Mouse (Mus musculus): ENCODE data around the gene Hc. TPM values are rescaled to one million over a fixed set of nuclear protein-coding genes. Genes with fewer than 3 reads are reported as not detected.

The Hc gene
- total RNA-seq, 2 experiments from 2014 or later = not detected

DNA sequence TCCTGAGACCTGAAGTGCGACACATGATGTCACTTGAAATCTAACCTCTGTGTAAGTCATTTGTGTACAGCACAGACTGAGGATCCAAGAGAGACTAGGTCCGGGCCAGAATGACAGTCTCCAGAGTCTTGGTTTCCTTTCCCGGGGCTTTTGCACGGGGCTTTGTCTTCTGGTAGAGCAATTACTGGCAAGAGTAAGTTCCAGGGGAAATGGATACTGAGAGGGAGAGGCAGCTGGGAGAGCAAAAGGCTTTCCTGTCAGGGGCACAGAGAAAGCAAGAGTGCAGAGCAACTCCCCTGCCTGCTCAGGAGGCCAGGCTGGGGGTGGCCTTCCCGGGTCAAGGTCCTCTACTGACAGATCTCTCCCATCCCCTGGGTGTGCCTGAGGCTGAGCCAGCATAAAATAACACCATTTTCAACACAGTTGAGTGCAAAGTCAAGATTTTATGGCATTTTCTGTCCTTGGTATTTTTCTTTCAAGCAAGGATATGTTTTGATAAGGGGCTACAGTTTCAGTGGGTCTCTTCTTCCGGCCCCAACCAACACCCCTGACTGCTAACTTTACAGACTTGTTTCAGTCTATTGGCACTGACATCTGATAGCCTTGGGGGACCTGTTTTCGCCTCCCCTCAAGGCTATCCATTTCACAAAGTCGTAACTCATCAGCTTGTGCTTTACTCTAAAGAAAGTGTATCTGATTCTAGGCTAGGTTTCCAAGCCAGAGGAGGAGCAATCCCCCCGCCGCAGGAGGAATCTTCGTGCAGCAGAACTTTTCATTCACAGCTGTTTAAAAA lies 78.1 kb downstream of the Hc start:
- ATAC-seq (replicated peaks; ENCODE audit: low FRiP score, low TSS enrichment, poor library complexity, severe bottlenecking) = no peak

DNA sequence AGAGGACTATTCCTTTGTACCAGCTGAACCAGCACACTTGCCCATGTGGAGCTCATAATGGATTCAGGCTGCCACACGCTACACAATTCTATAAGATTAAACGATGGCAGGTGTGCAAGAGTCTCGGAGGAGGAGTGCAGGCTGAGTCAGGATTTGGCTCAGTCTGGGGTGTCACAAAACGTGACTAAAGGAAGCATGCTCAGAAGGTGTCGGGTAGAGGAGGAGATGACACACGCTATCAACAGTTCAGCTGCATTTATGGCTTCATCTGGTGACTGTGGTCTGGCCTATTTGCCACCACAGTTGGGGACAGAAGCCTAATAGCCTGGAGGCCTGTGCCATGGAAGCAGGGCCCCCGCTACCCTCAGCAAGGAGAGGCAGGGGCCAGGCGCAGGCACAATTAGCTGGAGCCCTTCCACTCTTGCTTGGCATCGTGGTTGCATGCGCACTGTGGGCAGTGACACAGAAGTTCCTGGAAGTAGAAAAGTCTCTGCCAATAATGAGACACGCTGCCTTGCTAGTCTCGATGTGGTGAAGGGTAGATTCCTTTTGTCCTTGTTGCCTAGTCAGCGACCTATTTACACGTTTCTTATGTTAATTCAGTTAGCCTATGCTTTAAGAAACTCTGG lies 79.0 kb downstream of the Hc start:
- ATAC-seq (replicated peaks; ENCODE audit: low FRiP score, low TSS enrichment, poor library complexity, severe bottlenecking) = no peak

DNA sequence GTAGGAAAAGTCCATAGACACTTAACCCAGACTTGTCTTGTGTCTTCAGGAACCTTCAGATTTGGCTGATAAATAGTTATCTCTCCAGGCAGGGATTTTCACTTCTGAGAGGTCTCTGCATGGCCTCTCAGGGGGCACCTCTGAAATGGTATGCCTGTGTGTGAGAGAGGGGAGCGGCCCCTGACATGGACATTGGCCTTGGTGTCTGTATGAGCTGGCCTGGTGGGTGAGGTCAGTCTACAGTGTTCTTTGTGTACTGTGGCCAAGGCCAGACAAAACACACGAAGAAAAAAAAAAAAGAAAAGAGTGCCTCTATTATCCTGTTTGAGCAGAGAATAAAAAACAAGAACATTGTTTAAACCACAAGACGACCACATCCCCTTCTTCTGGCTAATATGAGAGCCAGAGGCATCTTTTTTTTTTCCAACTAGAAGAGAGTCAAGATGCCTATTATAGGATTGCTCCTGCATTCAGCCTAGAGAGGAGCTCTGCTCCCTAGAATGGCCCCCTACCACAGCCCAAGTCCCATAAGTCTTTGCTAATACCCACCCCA lies 81.7 kb downstream of the Hc start:
- ATAC-seq (replicated peaks; ENCODE audit: low FRiP score, low TSS enrichment, poor library complexity, severe bottlenecking) = no peak

DNA sequence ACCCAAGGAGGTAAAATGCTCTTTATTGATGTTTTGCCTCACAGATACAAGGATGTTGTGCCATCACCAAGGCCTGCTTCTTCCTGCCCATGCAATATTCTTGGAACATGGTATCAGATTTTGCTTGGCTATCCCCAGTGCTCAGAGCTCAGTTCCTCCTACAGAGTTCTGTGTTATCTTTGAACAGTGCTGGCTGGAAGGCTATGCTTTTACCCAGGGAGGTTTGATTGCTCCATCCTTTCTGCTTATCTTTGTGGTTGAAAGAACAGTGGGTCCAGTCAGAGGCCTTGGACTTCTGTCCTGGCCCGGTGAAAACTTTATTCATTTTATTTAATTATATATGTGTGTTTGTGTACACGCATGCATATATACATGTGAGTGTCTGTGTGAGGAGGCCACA lies 83.0 kb downstream of the Hc start:
- ATAC-seq (replicated peaks; ENCODE audit: low FRiP score, low TSS enrichment, poor library complexity, severe bottlenecking) = no peak

DNA sequence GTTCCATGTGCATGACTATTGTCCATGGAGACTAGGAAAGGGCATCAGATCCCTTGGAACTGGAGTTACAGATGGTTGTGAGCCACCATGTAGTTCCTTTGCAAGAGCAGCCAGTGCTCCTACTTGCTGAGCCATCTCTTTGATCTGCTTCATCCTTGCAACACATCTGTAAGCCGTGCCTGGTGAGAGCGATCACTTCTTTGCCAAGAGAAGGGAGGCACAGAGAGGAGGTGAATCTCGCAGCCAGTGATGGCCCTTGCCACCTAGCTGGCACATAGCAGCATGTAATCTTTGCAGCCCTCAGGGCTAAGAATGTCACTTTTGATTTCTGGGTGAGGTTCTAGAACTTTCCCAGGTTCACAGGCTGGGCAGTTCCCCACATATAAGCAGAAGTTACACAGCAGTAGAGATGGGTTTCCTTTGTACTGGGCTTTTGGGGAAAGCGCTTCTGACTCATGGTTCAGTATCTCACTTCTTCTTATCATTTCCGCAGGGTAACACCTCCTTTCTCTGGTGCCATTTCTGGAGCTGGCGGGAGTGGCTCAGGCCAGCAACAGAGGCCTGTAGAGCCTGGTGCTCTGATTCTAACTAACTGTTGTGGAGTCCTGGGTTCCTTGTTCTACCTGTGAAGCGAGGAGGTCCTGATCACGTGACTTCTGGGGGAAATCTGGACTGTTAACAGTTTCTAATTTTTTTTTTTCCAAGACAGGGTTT lies 84.1 kb downstream of the Hc start:
- ATAC-seq (replicated peaks; ENCODE audit: low FRiP score, low TSS enrichment, poor library complexity, severe bottlenecking) = 0 out of 2 replicates have a peak, but pooled peaks have one; percentile 57

DNA sequence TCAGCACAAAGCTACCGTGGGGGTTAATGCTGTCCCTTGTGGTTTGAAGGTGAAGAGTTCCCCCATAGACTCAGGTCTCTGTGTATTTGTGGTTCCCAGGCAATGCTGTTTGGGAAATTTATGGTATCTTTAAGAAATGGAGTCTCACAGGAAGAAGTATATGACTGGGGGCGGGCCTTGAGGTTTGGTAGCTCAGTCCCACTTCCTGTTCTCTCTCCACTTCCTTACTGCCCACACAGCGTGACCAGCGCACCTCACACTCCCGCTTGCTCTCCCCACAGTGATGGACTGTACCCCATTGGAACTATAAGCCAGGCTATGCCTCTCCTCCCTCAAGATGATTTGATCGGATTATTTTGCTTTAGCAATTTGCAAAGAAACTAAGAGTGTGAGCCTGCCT lies 84.8 kb downstream of the Hc start:
- ATAC-seq (replicated peaks; ENCODE audit: low FRiP score, low TSS enrichment, poor library complexity, severe bottlenecking) = no peak

DNA sequence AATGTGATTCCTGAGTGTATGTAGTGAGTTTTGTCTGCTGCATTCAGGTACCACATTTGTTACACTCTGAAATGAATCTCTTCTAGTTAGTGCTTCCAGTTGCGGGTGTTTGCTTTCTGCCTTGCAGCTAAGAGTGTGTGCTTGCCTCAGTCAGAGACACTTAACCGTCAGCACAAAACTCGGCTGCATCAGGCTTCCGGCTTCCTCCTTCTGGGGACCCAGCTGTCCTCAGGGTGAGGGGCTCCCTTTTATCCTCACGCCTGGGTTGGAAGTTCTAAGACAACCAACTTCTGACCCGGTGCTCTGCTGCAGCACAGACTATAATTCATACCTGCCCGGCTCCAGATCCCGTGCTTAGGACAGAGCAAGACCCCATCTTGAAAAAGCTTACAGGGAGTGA lies 88.2 kb downstream of the Hc start:
- ATAC-seq (replicated peaks; ENCODE audit: low FRiP score, low TSS enrichment, poor library complexity, severe bottlenecking) = no peak

DNA sequence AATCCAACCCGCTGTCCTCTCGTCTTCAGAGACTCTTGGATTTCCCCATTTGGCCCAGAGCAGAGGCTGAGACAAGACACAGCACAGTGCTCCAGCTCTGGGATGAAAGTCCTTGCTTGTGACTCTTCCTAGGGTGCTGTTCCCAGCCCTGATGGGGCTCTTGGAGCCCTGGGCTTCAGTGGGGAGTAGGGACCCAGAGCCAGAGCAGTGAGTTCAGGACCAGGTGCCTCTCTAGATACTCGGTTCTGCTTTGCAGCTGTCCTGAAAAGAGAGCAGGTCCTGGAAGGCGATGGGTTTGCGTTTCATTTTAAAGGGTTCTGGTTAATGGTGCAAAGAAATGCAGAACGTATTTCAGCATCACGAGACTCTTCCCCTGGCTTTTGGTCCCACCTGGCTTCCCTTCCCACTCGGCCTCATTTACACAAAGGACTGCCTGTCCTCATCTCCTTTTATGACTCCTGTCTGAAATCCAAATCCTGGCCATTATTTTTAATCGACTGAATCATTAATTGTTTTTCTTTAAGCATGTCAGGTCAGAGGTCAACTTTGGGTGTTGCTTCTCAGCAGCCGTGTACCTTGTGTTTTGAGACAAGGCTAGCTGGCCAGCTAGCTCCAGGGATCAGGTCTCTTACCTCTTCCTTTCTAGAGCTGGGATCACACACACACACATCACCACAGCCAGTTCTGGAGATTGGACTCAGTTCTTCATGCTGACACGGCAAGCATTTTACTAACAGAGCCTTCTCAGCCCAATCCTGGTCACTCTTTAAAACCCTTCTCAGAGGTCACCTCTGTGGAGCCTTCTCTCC lies 90.0 kb downstream of the Hc start:
- no peak for ATAC-seq (replicated peaks; ENCODE audit: low FRiP score, low TSS enrichment, poor library complexity, severe bottlenecking)

DNA sequence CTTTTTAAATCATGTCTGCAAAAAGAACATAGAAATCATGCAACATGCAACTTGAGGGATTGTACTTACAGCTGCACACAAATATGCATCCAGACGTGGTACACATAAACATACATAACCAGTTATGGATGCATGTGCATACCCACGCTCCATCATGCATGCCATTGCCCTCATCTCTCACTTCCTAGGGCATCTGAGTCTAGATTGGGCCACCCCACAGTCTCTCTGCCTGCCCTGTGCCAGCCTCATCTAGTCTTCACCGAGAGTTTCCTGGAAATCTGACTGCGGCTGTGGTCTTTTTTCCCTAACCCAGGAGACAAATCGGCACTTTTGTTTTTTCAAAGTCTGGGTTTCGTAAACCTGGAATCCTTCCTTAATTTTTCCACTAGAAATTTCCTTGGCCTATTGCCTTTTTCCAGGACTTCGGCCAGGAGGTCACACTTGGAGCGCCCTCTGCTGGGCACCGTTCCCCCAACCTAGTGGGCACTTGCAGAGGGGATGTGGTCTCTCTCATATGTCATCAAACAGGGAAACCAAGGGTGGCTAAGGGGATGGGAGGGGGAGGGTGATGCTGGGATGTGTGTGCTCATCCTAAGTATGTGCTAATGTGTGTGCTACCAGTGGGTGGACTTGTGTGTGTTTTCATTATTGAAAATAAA lies 91.0 kb downstream of the Hc start:
- no peak for ATAC-seq (replicated peaks; ENCODE audit: low FRiP score, low TSS enrichment, poor library complexity, severe bottlenecking)

DNA sequence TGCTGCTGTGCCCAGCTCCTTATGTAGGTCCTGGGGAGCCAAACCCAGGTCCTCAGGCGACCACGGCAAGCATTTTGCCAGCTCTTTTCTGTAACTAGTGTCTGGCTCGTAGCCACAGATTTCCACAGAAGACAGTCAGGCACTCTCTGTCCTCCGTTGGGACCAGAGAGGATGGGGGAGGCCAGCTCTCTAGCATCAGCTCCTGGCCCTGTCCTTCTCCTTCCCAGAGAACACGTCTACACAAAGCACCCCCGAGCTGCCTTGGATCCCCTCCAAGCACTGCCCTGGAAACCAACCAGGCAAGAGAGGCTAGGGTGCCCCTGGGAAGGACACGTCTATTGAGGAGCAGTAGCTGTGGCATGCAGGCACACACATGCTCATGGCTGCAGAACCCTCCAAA lies 92.1 kb downstream of the Hc start:
- no peak for ATAC-seq (replicated peaks; ENCODE audit: low FRiP score, low TSS enrichment, poor library complexity, severe bottlenecking)

DNA sequence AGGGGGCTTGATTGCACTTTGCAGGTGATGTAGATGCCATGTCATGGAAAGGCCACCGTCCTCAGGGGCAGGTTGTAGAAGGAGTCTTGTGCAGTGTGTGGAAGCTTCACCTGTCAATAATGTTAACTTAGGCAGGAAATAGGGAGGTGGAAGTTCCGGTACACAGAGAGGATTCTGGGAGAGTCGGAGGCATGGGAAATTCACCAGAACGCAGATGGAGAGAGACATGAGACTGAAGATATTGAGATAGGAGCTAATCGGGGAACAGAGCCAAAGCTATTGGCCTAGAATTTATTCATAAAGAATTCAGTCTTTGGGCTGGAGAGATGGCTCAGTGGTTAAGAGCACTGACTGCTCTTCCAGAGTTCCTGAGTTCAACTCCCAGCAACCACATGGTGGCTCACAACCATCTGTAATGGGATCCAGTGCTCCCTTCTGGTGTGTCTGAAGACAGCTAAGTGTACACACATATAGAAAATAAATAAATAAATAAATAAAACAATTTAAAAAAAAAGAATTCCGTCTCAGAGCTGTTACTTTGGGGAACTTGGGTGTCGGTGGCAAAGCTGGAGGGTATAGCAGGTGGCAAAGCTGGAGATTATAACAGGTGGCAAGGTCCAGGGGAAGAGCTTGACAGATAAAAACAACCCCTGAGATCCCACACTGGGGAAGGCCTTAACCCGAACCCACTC lies 94.8 kb downstream of the Hc start:
- ATAC-seq (replicated peaks; ENCODE audit: low FRiP score, low TSS enrichment, poor library complexity, severe bottlenecking) = no peak

DNA sequence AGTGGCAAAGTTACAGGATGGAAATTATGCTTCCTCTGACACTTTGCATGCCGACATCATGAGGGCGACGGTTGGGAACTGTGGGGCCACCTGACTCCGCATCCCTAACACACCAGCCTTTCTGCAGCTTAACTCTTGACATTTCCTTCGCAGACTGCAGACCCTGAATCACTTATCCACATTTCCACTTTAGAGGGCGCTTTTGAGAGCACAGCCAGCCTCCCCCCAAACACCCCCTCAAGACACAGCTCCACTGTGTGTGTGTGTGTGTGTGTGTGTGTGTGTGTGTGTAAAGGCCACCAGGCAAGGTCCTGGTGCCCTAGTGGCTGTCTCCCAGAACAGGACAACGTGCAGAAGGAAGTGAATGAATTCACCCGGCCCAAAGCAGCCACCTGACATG lies 95.4 kb downstream of the Hc start:
- no peak for ATAC-seq (replicated peaks; ENCODE audit: low FRiP score, low TSS enrichment, poor library complexity, severe bottlenecking)

DNA sequence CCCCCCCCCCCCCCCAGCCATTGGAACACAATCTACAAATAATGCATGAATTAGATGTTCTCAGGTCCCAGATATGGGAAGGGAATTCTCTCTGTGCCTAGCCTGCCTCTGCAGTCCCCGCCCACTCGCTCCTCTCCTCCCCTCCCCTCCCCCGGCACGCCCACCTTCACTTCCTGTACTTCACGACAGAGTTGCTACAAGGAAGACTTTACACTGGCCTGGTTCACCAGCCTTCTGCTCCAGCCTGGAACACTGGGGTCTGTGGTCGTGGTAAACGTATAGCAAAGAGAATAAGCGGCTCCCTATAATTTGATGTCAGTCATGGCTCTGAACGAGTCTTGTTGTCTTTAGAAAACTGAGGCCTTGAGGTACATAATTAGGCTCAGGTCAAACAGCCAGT lies 95.9 kb downstream of the Hc start:
- ATAC-seq (replicated peaks; ENCODE audit: low FRiP score, low TSS enrichment, poor library complexity, severe bottlenecking) = peak; percentile 72

DNA sequence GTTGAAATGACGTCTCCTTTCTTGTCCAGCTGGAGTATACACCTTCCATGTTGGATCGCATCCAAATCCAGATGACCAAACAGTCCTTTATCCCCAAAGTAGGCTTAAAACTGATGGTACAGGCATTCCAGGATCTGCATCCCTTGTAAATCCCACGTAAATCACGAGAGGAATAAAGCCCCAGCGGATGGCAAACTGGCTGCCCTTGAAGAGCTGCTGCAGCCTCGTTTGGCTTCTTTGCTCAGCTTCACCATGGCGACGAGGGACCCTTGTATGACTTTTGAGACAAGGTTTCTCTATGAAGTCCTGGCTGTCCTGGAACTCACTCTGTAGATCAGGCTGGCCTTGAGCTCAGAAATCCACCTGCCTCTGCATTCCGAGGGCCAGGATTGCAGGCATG lies 96.6 kb downstream of the Hc start:
- ATAC-seq (replicated peaks; ENCODE audit: low FRiP score, low TSS enrichment, poor library complexity, severe bottlenecking) = no peak

DNA sequence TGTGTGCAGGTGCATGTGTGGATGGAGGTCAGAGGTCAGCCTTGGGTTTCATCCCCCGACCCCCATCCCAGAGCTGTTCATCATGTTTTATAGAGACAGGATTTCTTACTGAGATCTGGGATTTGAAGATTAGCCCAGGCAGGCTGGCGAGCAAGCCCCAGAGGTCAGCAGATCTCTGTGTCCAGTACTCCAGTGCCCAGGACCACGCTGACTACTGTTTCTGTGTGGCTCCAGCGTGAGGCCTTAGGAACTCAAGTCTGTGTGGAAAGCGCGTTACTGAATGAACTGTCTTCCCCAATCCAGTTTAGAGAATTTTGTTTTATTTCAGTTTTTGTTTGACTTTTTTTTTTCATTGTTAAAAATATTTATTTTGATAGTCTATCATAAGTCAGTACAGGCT lies 97.0 kb downstream of the Hc start:
- ATAC-seq (replicated peaks; ENCODE audit: low FRiP score, low TSS enrichment, poor library complexity, severe bottlenecking) = no peak

DNA sequence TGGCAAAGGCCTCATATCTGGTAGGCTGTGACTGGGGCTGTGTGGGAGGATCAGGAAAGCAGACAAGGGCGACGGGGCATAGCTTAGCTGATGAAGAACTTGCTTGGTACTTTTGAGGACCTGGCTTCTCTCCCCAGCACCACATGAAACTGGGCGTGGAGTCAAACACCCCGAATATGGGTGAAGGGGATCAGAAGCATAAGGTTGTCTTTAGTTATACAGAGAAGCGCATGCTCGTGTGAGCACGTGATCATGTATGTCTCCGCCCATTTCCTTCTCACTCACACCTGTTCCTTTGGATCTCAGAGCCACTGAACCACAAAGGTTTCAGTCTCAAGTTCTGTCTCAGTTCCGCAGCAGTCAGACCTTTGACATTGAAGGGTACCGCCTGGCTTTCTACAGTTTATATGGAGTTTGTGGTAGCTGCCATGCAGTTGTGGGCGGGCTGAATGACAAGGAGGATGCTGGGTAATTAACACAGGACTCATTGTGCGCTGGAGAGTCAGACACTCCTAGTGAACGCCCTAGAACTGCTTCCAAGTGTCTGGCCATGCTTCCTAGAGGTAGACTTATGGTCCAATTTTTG lies 97.8 kb downstream of the Hc start:
- ATAC-seq (replicated peaks; ENCODE audit: low FRiP score, low TSS enrichment, poor library complexity, severe bottlenecking) = peak; percentile 43; the same call in 1 of the 2 replicates

DNA sequence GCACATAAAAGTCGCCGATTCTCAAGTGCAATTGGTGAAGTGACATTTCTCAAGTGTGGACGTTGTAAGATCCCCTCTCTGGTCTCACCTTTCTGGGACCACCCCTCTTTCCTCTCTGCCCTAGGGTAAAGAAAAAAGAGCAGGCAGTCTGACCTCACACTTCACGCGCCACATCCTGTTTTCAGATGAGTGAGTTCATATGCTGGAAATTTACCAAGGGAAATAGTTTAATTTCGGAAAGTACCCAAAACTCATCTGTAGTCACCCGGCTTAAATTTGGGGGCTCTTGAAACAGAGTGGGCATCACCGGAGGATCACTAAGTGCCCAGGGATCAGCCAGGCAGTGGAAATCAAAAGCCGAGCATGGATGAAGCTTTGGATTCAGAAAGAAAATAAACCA lies 98.3 kb downstream of the Hc start:
- ATAC-seq (replicated peaks; ENCODE audit: low FRiP score, low TSS enrichment, poor library complexity, severe bottlenecking) = no peak

DNA sequence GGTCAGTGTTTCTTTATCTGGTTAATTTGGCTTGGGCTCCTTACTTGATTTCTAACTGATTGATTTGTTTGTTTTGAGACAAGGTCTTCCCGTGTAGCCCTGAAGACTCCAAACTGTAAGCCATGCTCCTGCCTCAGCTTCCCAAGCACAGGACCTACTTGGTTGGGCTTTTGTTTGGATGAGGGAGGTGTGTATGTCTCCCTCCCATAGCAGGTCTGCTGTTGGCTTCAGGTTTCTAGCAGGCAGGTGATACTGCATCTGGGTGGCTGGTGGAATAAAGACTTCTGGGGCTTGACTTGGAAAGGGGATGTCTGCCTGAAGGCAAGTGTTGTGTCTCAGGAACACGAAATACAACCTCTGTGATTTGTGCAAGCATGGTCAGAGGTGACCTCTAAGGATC lies 99.0 kb downstream of the Hc start:
- ATAC-seq (replicated peaks; ENCODE audit: low FRiP score, low TSS enrichment, poor library complexity, severe bottlenecking) = no peak
